Mouse (Mus musculus) cortical plate, adult 2 months (tissue): ENCODE measurements around the gene Tomm7. TPM values are rescaled to one million over a fixed set of nuclear protein-coding genes. Genes with fewer than 3 reads are reported as not detected.
A peak's percentile ranks its signal among the peaks of the same experiment; 100 is the strongest.
"Not testable (repeated sequence)": the region's sequence is repeated elsewhere in the genome, so short reads cannot be mapped to it uniquely, and the experiment has no call there.

Experiments
- H3K27ac ChIP-seq: fragments of 200-500 bp; 2 replicates; pipeline ENCODE4 v1.5.1; 2012; ENCODE audit warnings: low read length, control low read depth, inconsistent platforms; ENCODE audit not compliant: insufficient read depth
- H3K4me1 ChIP-seq: fragments of 200-500 bp; 2 replicates; pipeline ENCODE4 v1.6.1; 2011; ENCODE audit warnings: low read length; ENCODE audit not compliant: control insufficient read depth, insufficient read depth
- H3K4me3 ChIP-seq: fragments of 200-500 bp; 2 replicates; pipeline ENCODE4 v1.5.1; 2011; ENCODE audit warnings: mild to moderate bottlenecking, low read length, control low read depth; ENCODE audit not compliant: insufficient read depth
- CTCF ChIP-seq: fragments of 200-500 bp; IDR thresholded peaks from 2 replicates; pipeline ENCODE4 v1.5.1; 2011; ENCODE audit warnings: mild to moderate bottlenecking, control low read depth, low read length; ENCODE audit not compliant: insufficient read depth; ENCODE audit errors: extremely low read depth
- POLR2A ChIP-seq: fragments of 200-500 bp; IDR thresholded peaks from 2 replicates; pipeline ENCODE4 v1.6.1; 2011; ENCODE audit warnings: mild to moderate bottlenecking, low read length, control low read depth; ENCODE audit not compliant: insufficient read depth; ENCODE audit errors: extremely low read depth
- polyA plus RNA-seq: library from polyadenylated mRNA; depleted of rRNA; stranded (reverse); fragments of >200 nt; gene quantifications from 2 replicates; pipeline ENCODE4 v1.2.3, GENCODE M21; 2012

The Tomm7 gene
- polyA plus RNA-seq, 1 experiment: 97.2 TPM

- H3K4me1 ChIP-seq, H3K27ac ChIP-seq: not testable (repeated sequence)
- H3K4me3 ChIP-seq: peak overlapping the region; percentile 83
- TF ChIP-seq CTCF: 0 out of 2 replicates have a peak, but pooled peaks have one; percentile 7
These were observed 7.2 kb upstream of the Tomm7 start for GRCm38 (mm10) chr5:23851160-23851555.

GRCm38 (mm10) chr5:23850345-23851159, 6.6 kb upstream of the Tomm7 start:
- H3K4me3 ChIP-seq: peak overlapping the region; percentile 83
- TF ChIP-seq CTCF (peak; percentile 25; the same call in 1 of the 2 replicates), POLR2A (no peak; the same call in 1 of the 2 replicates)
- H3K4me1 ChIP-seq: no peaks in the 10 kb centered on the region
- H3K27ac ChIP-seq: no peak overlapping the region

- H3K27ac ChIP-seq: no peak overlapping the region
- TF ChIP-seq POLR2A (no peak), CTCF (no peak)
- peaks cover 3% of the 10 kb centered on the region; the same call in 1 of the 2 replicates for H3K4me1 ChIP-seq
- no peak overlapping the region; the same call in 1 of the 2 replicates for H3K4me3 ChIP-seq
These were observed 1.2 kb upstream of the Tomm7 start for GRCm38 (mm10) chr5:23845141-23845540.

- TF ChIP-seq POLR2A (no peak), CTCF (no peak)
These were observed 525 bp upstream of the Tomm7 start for GRCm38 (mm10) chr5:23844531-23844841.

GRCm38 (mm10) chr5:23838158-23838557, 5.8 kb downstream of the Tomm7 start:
- no peak overlapping the region for H3K4me3 ChIP-seq
- H3K27ac ChIP-seq: no peak overlapping the region
- peaks cover 3% of the 10 kb centered on the region; the same call in 1 of the 2 replicates for H3K4me1 ChIP-seq
- TF ChIP-seq POLR2A: no peak
- TF ChIP-seq CTCF: no peak

More at GRCm38 (mm10) chr5:23844531-23844841, 525 bp upstream of the Tomm7 start:
- Histone ChIP-seq H3K27ac (no peak overlapping the region), H3K4me3 (peak overlapping the region; percentile 57), H3K4me1 (peaks cover 3% of the 10 kb centered on the region; the same call in 1 of the 2 replicates)

- not testable (repeated sequence) for H3K4me3 ChIP-seq, H3K27ac ChIP-seq, H3K4me1 ChIP-seq
These were observed 8.3 kb downstream of the Tomm7 start for GRCm38 (mm10) chr5:23835691-23836090.

GRCm38 (mm10) chr5:23830897-23831752, 12.8 kb downstream of the Tomm7 start:
- H3K27ac ChIP-seq: no peak overlapping the region
- H3K4me3 ChIP-seq: no peak overlapping the region
- TF ChIP-seq POLR2A: no peak
- TF ChIP-seq CTCF: no peak
- no peaks in the 10 kb centered on the region for H3K4me1 ChIP-seq

GRCm38 (mm10) chr5:23826321-23827004, 17.5 kb downstream of the Tomm7 start:
- Histone ChIP-seq H3K4me1 (no peaks in the 10 kb centered on the region), H3K27ac (no peak overlapping the region), H3K4me3 (no peak overlapping the region)
- TF ChIP-seq POLR2A (no peak), CTCF (peak; percentile 71)

GRCm38 (mm10) chr5:23824171-23824733, 19.7 kb downstream of the Tomm7 start:
- TF ChIP-seq CTCF (no peak), POLR2A (no peak)
- H3K4me3 ChIP-seq: no peak overlapping the region
- H3K27ac ChIP-seq: no peak overlapping the region
- no peaks in the 10 kb centered on the region for H3K4me1 ChIP-seq
